Mouse (Mus musculus) lung, embryonic 15.5 days (tissue): ENCODE measurements around the gene Gm136. TPM values are rescaled to one million over a fixed set of nuclear protein-coding genes. Genes with fewer than 3 reads are reported as not detected.

ENCODE experiments used
- ATAC-seq: fragments of 200-750 bp; cut with Nextera tagmentation; 2 replicates; pipeline ENCODE4 v1.8.0; 2017; ENCODE audit warnings: moderate number of reproducible peaks, borderline replicate concordance; ENCODE audit not compliant: low FRiP score, low TSS enrichment; ENCODE audit errors: extremely low read depth
- H3K27ac ChIP-seq: fragments of 300-500 bp; sonication (generic); 2 replicates; pipeline ENCODE4 v1.5.1; 2015; ENCODE audit warnings: moderate library complexity, mild to moderate bottlenecking, inconsistent platforms
- H3K27me3 ChIP-seq: fragments of 300-500 bp; sonication (generic); 2 replicates; pipeline ENCODE4 v1.6.1; 2015; ENCODE audit warnings: inconsistent platforms
- H3K36me3 ChIP-seq: fragments of 300-500 bp; sonication (generic); 2 replicates; pipeline ENCODE4 v1.6.1; 2015; ENCODE audit warnings: inconsistent platforms
- H3K4me1 ChIP-seq: fragments of 300-500 bp; sonication (generic); 2 replicates; pipeline ENCODE4 v1.6.1; 2015; ENCODE audit warnings: inconsistent platforms
- H3K4me2 ChIP-seq: fragments of 300-500 bp; sonication (generic); 2 replicates; pipeline ENCODE4 v1.6.1; 2015; ENCODE audit warnings: inconsistent platforms, mild to moderate bottlenecking, moderate library complexity
- H3K4me3 ChIP-seq: fragments of 300-500 bp; sonication (generic); 2 replicates; pipeline ENCODE4 v1.5.1; 2015; ENCODE audit warnings: mild to moderate bottlenecking, inconsistent platforms
- H3K9ac ChIP-seq: fragments of 300-500 bp; sonication (generic); 2 replicates; pipeline ENCODE4 v1.6.1; 2015; ENCODE audit warnings: inconsistent platforms
- H3K9me3 ChIP-seq: fragments of 300-500 bp; sonication (generic); 2 replicates; pipeline ENCODE4 v1.6.1; 2016; ENCODE audit warnings: inconsistent platforms
- WGBS: fragments of 180-500 bp; shearing (Covaris S2); methylation state at CpG from one replicate; pipeline ENCODE4 v1.1.7; 2015; 5-methylcytosine and 5-hydroxymethylcytosine counted together
- polyA plus RNA-seq: library from polyadenylated mRNA; unstranded; fragments of >200 nt; fragmentation: Nextera tagmentation; extraction: Ambion mirVana; gene quantifications from 2 replicates; pipeline ENCODE4 v1.2.1, GENCODE M21; 2015

The Gm136 gene
- polyA plus RNA-seq, 1 experiment from 2014 or later = not detected

GRCm38 (mm10) chr4:34703029-34703428, 53.0 kb downstream of the Gm136 start:
- 57% methylated on average over 4 of the region's 4 CpGs for WGBS
- H3K27me3 ChIP-seq = no peaks in the 10 kb centered on the region
- no peak overlapping the region for H3K4me3 ChIP-seq
- no peak overlapping the region for H3K4me2 ChIP-seq
- H3K9me3 ChIP-seq = no peaks in the 10 kb centered on the region
- no peaks in the 10 kb centered on the region for H3K4me1 ChIP-seq
- no peak overlapping the region for H3K9ac ChIP-seq
- no peaks in the 10 kb centered on the region for H3K36me3 ChIP-seq
- ATAC-seq = no peak
- no peak overlapping the region for H3K27ac ChIP-seq

- ATAC-seq = no peak
- Histone ChIP-seq H3K4me1 (no peaks in the 10 kb centered on the region), H3K27ac (no peak overlapping the region), H3K4me3 (no peak overlapping the region), H3K4me2 (no peak overlapping the region), H3K27me3 (no peaks in the 10 kb centered on the region), H3K9ac (no peak overlapping the region), H3K36me3 (no peaks in the 10 kb centered on the region), H3K9me3 (no peaks in the 10 kb centered on the region)
- WGBS = 98% methylated on average over 11 of the region's 11 CpGs
Measured at GRCm38 (mm10) chr4:34702231-34702630, 53.8 kb downstream of the Gm136 start.

- ATAC-seq = no peak
Measured at GRCm38 (mm10) chr4:34701528-34701927, 54.5 kb downstream of the Gm136 start.

More at GRCm38 (mm10) chr4:34701528-34701927, 54.5 kb downstream of the Gm136 start:
- WGBS = 43% methylated on average over 5 of the region's 5 CpGs
- no peaks in the 10 kb centered on the region for H3K4me1 ChIP-seq
- H3K9me3 ChIP-seq = no peaks in the 10 kb centered on the region
- no peaks in the 10 kb centered on the region for H3K36me3 ChIP-seq
- no peak overlapping the region for H3K4me2 ChIP-seq
- H3K27me3 ChIP-seq = no peaks in the 10 kb centered on the region
- H3K27ac ChIP-seq = no peak overlapping the region
- no peak overlapping the region for H3K4me3 ChIP-seq
- no peak overlapping the region for H3K9ac ChIP-seq

Other genes starting within 250 kb of the Gm136 start
- gene Akirin2, start 205.3 kb downstream of the Gm136 start, polyA plus RNA-seq = 54.5 and 56.1 TPM in 2 replicates
- gene Orc3, start 141.3 kb downstream of the Gm136 start, polyA plus RNA-seq = 84.7 and 93.2 TPM in 2 replicates
- 60.8 and 61.0 TPM in 2 replicates for gene Rars2, start 141.3 kb downstream of the Gm136 start, polyA plus RNA-seq
- gene Slc35a1, start 68.8 kb downstream of the Gm136 start, polyA plus RNA-seq = 51.3 and 58.8 TPM in 2 replicates
- gene Cfap206, start 26.1 kb downstream of the Gm136 start, polyA plus RNA-seq = 4.8 and 5.4 TPM in 2 replicates
- 45.2 and 46.0 TPM in 2 replicates for gene Smim8, start 22.2 kb upstream of the Gm136 start, polyA plus RNA-seq
- gene Zfp292, start 126.7 kb upstream of the Gm136 start, polyA plus RNA-seq = 16.2 and 16.7 TPM in 2 replicates
- gene Cga, start 137.5 kb upstream of the Gm136 start, polyA plus RNA-seq = not detected in 2 replicates